Mouse (Mus musculus): ENCODE measurements around the gene Gm14597. TPM values are rescaled to one million over a fixed set of nuclear protein-coding genes. Genes with fewer than 3 reads are reported as not detected.
"Not testable (repeated sequence)": the region's sequence is repeated elsewhere in the genome, so short reads cannot be mapped to it uniquely, and the experiment has no call there.

The Gm14597 gene
- polyA plus RNA-seq, 1 experiment from 2014 or later: not detected

DNA sequence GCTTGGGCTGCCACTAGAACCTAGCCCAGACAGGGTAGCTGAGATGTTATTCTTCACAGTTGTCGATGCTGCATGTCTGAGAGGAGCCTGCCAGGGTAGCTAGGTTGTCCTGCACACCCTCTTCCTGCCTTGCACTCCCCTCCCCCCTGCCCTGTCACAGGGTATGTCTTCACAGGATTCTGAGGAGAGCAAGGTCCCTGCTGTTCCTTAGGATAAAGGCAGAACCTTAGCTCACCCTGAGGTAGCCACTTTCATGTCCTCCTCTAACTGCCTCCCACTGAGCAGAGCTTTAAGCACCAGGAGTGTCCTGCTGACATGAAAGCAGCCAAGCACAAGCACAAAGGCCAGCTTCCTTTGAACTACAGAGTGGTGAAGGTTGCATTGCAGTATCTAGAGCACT is 2.6 kb downstream of the Gm14597 start:
- not testable (repeated sequence) for H3K27me3 ChIP-seq (replicated peaks); H3K9me3 ChIP-seq (replicated peaks); H3K4me3 ChIP-seq; ATAC-seq (ENCODE audit: insufficient number of reproducible peaks, low FRiP score); H3K9ac ChIP-seq; H3K27ac ChIP-seq (ENCODE audit: poor library complexity, severe bottlenecking); H3K4me2 ChIP-seq; H3K36me3 ChIP-seq; H3K4me1 ChIP-seq (replicated peaks)
- WGBS: 15% methylated on average over 1 of the region's 1 CpGs

DNA sequence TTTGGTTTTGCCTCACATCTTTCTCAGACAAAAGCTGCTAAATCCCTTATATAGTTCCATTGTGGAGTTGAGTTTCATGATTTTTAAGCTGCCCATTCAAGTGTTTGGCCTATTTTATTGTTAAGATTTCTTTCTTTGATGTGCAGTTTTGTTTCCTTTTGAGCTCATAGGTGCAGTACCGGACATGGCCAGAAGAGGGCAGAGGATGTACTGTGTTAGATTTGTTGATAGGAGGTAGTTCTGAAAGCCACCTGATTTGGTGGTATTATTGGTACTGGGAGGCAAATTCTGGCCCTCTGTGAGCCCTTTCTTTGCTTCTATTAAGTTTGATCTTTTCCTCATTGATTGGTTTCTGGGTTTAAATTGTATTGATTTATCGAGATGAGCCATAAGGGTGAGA is 8.8 kb downstream of the Gm14597 start:
- not testable (repeated sequence) for H3K9ac ChIP-seq; H3K4me1 ChIP-seq (replicated peaks); H3K4me2 ChIP-seq; H3K27ac ChIP-seq (ENCODE audit: poor library complexity, severe bottlenecking); H3K9me3 ChIP-seq (replicated peaks); H3K27me3 ChIP-seq (replicated peaks); H3K36me3 ChIP-seq; H3K4me3 ChIP-seq; ATAC-seq (ENCODE audit: insufficient number of reproducible peaks, low FRiP score)
- 20% methylated on average over 2 of the region's 2 CpGs for WGBS

DNA sequence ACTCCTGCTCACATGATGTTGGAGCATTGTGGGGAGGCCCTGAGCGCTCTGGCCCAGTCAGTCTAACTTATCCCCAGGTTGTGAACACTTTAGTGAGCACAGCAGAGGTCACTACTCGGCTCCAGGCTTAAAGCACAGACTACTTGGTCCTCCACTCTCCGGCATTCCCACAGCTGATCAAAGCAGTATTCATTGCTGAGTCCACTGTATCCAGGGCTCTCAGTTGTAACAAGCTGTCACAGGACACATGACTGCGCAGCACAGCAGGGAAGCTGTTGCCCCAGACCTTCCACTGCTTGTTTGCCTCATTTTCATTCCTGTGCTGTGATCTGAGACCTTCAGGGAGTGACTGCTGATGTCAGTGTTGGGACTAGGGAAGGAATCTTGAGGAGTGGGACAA is 25.4 kb downstream of the Gm14597 start:
- not testable (repeated sequence) for H3K27ac ChIP-seq (ENCODE audit: poor library complexity, severe bottlenecking); H3K9me3 ChIP-seq (replicated peaks); H3K36me3 ChIP-seq; H3K4me3 ChIP-seq; H3K4me2 ChIP-seq; H3K4me1 ChIP-seq (replicated peaks); ATAC-seq (ENCODE audit: insufficient number of reproducible peaks, low FRiP score); H3K27me3 ChIP-seq (replicated peaks); H3K9ac ChIP-seq
- WGBS: 57% methylated on average over 3 of the region's 4 CpGs

DNA sequence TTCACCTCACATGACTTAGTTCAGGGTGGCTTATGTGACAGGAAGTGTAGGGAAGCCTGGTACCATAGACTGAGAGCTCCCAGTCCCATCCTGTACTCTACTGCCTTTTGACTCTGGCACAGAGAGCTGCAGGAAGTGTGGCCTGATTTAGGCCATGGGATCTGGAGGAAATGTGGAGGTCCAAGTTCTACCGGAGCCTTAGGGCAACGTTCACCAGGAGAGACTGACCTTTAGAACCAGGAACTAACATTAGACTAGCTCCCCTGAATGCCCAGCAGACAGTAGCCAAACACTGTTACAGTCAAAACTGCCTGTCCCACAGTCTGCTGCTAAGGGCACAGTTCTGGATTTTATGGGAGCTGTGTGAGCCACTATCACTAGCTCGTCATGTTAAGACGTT is 27.4 kb downstream of the Gm14597 start:
- 80% methylated on average over 2 of the region's 4 CpGs for WGBS
- H3K27ac ChIP-seq (ENCODE audit: poor library complexity, severe bottlenecking); ATAC-seq (ENCODE audit: insufficient number of reproducible peaks, low FRiP score): not testable (repeated sequence)

DNA sequence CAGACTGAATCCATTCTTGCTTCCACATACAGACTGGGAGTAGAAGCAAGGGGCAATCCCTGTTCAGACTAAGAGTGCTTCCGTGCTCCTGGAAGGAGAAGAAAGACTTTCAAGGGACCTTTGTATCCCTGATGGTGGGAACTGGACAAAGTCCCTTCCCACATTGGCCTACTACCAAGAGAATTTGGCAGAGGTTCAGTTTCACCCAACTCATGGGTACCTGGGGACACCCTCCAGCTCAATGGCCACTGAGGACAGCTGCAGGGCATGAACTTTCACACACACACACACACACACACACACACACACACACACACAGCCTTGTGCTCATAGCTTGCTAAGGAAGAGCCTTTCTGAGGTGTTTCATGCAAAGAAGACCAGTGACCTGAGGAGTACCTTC is 29.5 kb downstream of the Gm14597 start:
- Histone ChIP-seq H3K9ac (no peak overlapping the region), H3K4me2 (no peak overlapping the region), H3K4me1 (replicated peaks) (no peaks in the 10 kb centered on the region), H3K4me3 (no peak overlapping the region), H3K9me3 (replicated peaks) (no peaks in the 10 kb centered on the region), H3K36me3 (no peaks in the 10 kb centered on the region), H3K27ac (ENCODE audit: poor library complexity, severe bottlenecking) (no peak overlapping the region), H3K27me3 (replicated peaks) (no peaks in the 10 kb centered on the region)
- 88% methylated on average over 1 of the region's 1 CpGs for WGBS
- ATAC-seq (ENCODE audit: insufficient number of reproducible peaks, low FRiP score): no peak

More for the DNA sequence above, 27.4 kb downstream of the Gm14597 start:
- not testable (repeated sequence) for H3K4me2 ChIP-seq; H3K27me3 ChIP-seq (replicated peaks); H3K4me3 ChIP-seq; H3K9ac ChIP-seq; H3K4me1 ChIP-seq (replicated peaks); H3K36me3 ChIP-seq; H3K9me3 ChIP-seq (replicated peaks)

Other genes with a start within 250 kb of the Gm14597 start
- gene Mospd1, start 238.5 kb downstream of the Gm14597 start, polyA plus RNA-seq (2016; fragmentation: Nextera tagmentation; extraction: Ambion mirVana): 49.2 and 51.2 TPM in 2 replicates
- gene Etd, start 174.1 kb downstream of the Gm14597 start, polyA plus RNA-seq (2016; fragmentation: Nextera tagmentation; extraction: Ambion mirVana): not detected in 2 replicates
- 49.7 and 56.2 TPM in 2 replicates for gene Rtl8c, start 947 bp downstream of the Gm14597 start, polyA plus RNA-seq (2016; fragmentation: Nextera tagmentation; extraction: Ambion mirVana)
- gene Rtl8a, start 34.7 kb upstream of the Gm14597 start, polyA plus RNA-seq (2016; fragmentation: Nextera tagmentation; extraction: Ambion mirVana): 93.5 and 98.2 TPM in 2 replicates
- gene Rtl8b, start 61.4 kb upstream of the Gm14597 start, polyA plus RNA-seq (2016; fragmentation: Nextera tagmentation; extraction: Ambion mirVana): 70.1 and 72.6 TPM in 2 replicates
- 0.27 and 0.48 TPM in 2 replicates for gene 4930502E18Rik, start 115.8 kb upstream of the Gm14597 start, polyA plus RNA-seq (2016; fragmentation: Nextera tagmentation; extraction: Ambion mirVana)
- gene 1700013H16Rik, start 148.9 kb upstream of the Gm14597 start, polyA plus RNA-seq (2016; fragmentation: Nextera tagmentation; extraction: Ambion mirVana): not detected in 2 replicates
- not detected in 2 replicates for gene Zfp36l3, start 167.4 kb upstream of the Gm14597 start, polyA plus RNA-seq (2016; fragmentation: Nextera tagmentation; extraction: Ambion mirVana)
- 2.0 and 3.1 TPM in 2 replicates for gene Xlr, start 188.7 kb upstream of the Gm14597 start, polyA plus RNA-seq (2016; fragmentation: Nextera tagmentation; extraction: Ambion mirVana)

Data from heart, embryonic 12.5 days (tissue).